Mouse (Mus musculus): ENCODE data around the gene Wnt11. TPM values are rescaled to one million over a fixed set of nuclear protein-coding genes. Genes with fewer than 3 reads are reported as not detected.

The Wnt11 gene
- polyA plus RNA-seq, 1 experiment from 2014 or later = 1.9 TPM

GRCm38 (mm10) chr7:98803181-98803580, 31.7 kb upstream of the Wnt11 start:
- no peaks in the 10 kb centered on the region for H3K36me3 ChIP-seq
- H3K4me3 ChIP-seq = no peak overlapping the region
- H3K27ac ChIP-seq = no peak overlapping the region
- 80% methylated on average over 9 of the region's 9 CpGs for WGBS
- DNase-seq (ENCODE audit: low spot score) = no peak
- no peaks in the 10 kb centered on the region for H3K9me3 ChIP-seq
- H3K4me1 ChIP-seq (replicated peaks) = peaks cover 46% of the 10 kb centered on the region
- H3K27me3 ChIP-seq (ENCODE audit: insufficient read depth, poor library complexity, severe bottlenecking) = no peaks in the 10 kb centered on the region

DNA sequence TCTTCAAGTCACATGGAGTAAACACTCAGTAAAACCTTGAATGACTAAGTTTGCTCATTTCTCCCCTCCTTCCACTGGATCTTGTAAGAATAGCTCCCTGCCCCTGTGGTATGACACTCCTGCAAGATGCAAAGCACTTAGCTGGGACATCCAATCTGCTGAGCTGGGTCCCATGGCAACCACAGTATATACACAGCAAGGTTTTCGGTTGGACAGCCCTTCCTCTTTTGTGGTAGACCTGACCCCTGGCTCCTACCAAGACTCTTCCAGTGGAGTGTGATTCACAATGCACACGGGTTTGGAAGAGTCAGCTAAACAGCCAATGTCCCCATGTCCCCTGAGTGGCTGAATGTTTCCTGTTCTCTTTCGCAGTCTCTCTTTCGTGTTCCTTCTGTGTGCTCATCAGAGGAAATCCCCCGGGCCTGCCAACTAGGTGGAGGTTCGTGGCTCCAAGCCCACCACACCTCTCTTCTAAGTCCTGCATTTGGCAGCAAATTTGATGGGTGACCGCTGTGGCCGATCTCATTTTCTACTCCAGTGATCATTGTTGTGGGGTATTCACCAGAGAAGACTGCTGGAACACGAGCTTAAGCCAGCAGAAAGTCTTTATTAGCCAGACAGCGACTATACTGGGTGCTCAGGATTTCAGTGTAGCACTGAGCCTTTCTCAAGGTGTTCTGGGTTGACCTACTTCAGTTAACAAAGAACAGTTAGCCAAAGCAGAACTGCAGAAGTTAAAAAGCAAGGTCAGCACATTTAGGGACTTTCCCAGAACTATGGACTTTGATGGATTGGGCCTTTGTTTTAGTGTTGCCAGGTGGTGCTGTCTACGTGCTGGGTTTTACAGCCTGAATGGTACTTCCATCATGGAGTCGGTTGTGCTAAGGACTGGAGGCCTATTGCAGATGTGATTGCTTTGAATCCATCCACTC, 29.8 kb upstream of the Wnt11 start:
- H3K9me3 ChIP-seq = no peaks in the 10 kb centered on the region
- H3K27ac ChIP-seq = peak overlapping the region; percentile 29; the same call in 1 of the 2 replicates
- H3K4me3 ChIP-seq = no peak overlapping the region
- no peaks in the 10 kb centered on the region for H3K27me3 ChIP-seq (ENCODE audit: insufficient read depth, poor library complexity, severe bottlenecking)
- 64% methylated on average over 12 of the region's 12 CpGs for WGBS
- DNase-seq (ENCODE audit: low spot score) = no peak
- no peaks in the 10 kb centered on the region for H3K36me3 ChIP-seq
- peaks cover 31% of the 10 kb centered on the region for H3K4me1 ChIP-seq (replicated peaks)

- no peaks in the 10 kb centered on the region for H3K9me3 ChIP-seq
- no peak overlapping the region for H3K27ac ChIP-seq
- no peak overlapping the region for H3K4me3 ChIP-seq
- H3K36me3 ChIP-seq = no peaks in the 10 kb centered on the region
- 88% methylated on average over 3 of the region's 3 CpGs for WGBS
- no peaks in the 10 kb centered on the region for H3K27me3 ChIP-seq (ENCODE audit: insufficient read depth, poor library complexity, severe bottlenecking)
- no peak for DNase-seq (ENCODE audit: low spot score)
- H3K4me1 ChIP-seq (replicated peaks) = peaks cover 28% of the 10 kb centered on the region
Observed at GRCm38 (mm10) chr7:98806961-98807360, 28.0 kb upstream of the Wnt11 start.

GRCm38 (mm10) chr7:98809372-98809771, 25.5 kb upstream of the Wnt11 start:
- Histone ChIP-seq H3K4me3 (no peak overlapping the region), H3K4me1 (replicated peaks) (peaks cover 27% of the 10 kb centered on the region), H3K36me3 (no peaks in the 10 kb centered on the region), H3K27me3 (ENCODE audit: insufficient read depth, poor library complexity, severe bottlenecking) (0 out of 2 replicates have a peak, but pooled peaks cover 3% of the 10 kb centered on the region), H3K9me3 (no peaks in the 10 kb centered on the region), H3K27ac (no peak overlapping the region)
- DNase-seq (ENCODE audit: low spot score) = no peak
- WGBS = 87% methylated on average over 6 of the region's 6 CpGs

DNA sequence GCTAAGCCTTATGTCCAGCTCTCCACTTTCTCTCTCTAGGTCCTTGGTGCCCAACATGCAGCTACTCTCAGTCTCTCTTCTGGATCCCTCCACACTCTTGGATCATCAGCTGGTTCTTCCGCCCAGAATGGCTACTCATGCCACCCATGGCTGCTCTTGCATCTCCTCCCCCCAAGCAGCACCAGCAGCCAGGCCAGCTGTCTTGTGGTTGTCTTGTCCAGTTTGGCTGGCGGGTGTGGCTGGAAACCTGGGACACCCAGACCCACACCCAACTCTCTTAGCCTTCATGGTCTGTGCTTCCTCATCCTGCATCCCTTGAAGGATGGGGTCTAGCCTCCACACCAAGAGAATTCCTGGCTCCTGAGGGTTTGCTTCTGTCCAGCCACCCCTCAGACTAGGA, 24.3 kb upstream of the Wnt11 start:
- Histone ChIP-seq H3K9me3 (no peaks in the 10 kb centered on the region), H3K4me1 (replicated peaks) (peaks cover 21% of the 10 kb centered on the region), H3K36me3 (no peaks in the 10 kb centered on the region), H3K27ac (no peak overlapping the region), H3K27me3 (ENCODE audit: insufficient read depth, poor library complexity, severe bottlenecking) (0 out of 2 replicates have a peak, but pooled peaks cover 3% of the 10 kb centered on the region), H3K4me3 (no peak overlapping the region)
- 86% methylated on average over 2 of the region's 2 CpGs for WGBS
- no peak for DNase-seq (ENCODE audit: low spot score)

DNA sequence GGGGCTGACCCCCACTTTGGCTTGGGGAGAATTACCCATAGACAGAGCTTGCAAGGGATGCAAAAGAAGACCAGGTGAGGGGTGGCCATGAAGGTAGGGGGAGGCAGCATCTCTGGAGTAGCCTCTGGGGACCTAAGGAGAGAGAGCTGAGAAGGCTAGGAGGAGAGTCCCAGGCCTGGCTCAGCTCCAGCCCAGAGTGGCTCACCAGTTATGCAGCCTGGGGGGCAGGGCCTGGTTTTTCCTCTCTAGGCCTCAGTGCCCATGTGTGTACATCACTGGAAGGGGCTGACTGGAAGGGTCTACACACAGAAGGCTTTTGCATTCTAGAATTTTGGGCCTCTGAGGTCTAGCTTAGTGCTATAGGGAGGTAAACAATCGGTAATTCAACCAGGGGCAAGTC, 14.4 kb upstream of the Wnt11 start:
- H3K4me1 ChIP-seq (replicated peaks) = peaks cover 55% of the 10 kb centered on the region
- WGBS = 95% methylated on average over 1 of the region's 1 CpGs
- H3K27me3 ChIP-seq (ENCODE audit: insufficient read depth, poor library complexity, severe bottlenecking) = peaks cover 32% of the 10 kb centered on the region
- no peaks in the 10 kb centered on the region for H3K36me3 ChIP-seq
- H3K27ac ChIP-seq = peak overlapping the region; percentile 26; the same call in 1 of the 2 replicates
- H3K4me3 ChIP-seq = no peak overlapping the region
- no peak for DNase-seq (ENCODE audit: low spot score)
- H3K9me3 ChIP-seq = no peaks in the 10 kb centered on the region

- Histone ChIP-seq H3K27me3 (ENCODE audit: insufficient read depth, poor library complexity, severe bottlenecking) (peaks cover 29% of the 10 kb centered on the region), H3K9me3 (no peaks in the 10 kb centered on the region), H3K36me3 (no peaks in the 10 kb centered on the region), H3K27ac (no peak overlapping the region), H3K4me1 (replicated peaks) (peaks cover 43% of the 10 kb centered on the region), H3K4me3 (no peak overlapping the region)
- 87% methylated on average over 6 of the region's 6 CpGs for WGBS
- DNase-seq (ENCODE audit: low spot score) = no peak
Observed at GRCm38 (mm10) chr7:98822881-98823280, 12.0 kb upstream of the Wnt11 start.

DNA sequence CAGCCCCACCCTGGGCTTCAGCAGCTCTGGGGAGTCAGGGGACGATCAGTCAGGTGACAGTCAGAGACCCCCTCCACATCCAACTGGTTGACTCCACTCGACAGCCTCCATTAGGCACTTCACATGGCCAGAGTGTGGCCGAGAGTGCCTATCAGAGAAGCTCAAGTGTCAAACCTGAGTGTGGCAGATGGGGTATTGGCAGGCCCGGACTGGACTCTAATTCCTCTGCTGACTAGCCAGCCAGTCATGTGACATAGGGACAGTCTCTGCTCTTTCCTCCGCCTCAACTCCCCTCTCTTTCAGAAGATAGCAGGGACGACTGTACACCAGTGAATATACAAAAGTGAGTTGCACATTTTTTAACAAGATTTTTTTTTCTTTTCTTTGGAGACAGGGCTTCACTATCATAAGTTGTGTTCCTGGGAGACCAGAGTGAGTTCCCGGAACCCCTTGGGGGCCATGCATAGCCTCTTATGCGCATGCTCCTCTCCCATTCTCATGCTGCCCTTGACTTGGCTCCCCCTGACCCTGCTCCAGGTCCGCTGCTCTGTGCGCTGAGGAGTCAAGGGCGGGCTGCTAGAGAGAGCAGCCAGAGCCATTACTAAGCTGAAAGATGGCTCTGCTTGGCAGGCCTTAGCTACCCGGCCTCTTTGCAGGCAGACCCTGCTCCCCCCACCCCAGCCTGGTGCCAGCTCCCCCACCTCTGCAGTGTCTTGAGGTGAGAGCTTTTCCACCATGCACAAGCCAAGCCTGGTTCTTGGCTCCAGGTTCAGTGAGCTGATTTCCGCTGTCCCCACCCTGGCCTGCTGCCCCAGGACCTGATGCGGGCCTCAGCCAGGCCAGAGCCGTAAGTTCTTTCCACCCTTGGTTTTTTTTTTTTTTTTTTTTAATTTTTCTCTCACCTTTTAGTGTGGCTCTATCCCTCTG, 10.8 kb upstream of the Wnt11 start:
- Histone ChIP-seq H3K27ac (0 out of 2 replicates have a peak overlapping the region, but pooled peaks have one; percentile 29), H3K36me3 (no peaks in the 10 kb centered on the region), H3K4me3 (no peak overlapping the region), H3K4me1 (replicated peaks) (peaks cover 43% of the 10 kb centered on the region), H3K9me3 (no peaks in the 10 kb centered on the region), H3K27me3 (ENCODE audit: insufficient read depth, poor library complexity, severe bottlenecking) (peaks cover 26% of the 10 kb centered on the region)
- WGBS = 70% methylated on average over 15 of the region's 15 CpGs
- DNase-seq (ENCODE audit: low spot score) = no peak

DNA sequence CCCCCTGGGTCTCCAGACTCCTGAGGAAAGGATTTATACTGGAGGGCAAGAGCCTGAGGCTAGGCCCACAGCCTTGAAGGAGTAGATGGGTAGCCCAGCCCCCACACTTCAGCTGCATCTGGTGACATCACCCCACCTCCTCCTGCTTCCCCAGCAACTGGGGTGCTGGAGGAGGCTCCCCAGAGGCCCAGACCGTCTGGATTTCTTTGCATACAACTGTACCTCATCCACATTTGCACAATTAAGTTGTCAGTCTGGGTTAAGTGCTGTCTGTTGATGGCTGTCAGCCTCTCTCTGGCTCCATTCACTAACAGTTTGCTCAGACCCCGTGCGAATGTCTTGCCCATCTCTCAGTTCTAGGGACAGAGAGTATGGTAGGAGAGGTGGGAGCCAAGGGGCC, 6.9 kb upstream of the Wnt11 start:
- Histone ChIP-seq H3K9me3 (no peaks in the 10 kb centered on the region), H3K36me3 (no peaks in the 10 kb centered on the region), H3K27me3 (ENCODE audit: insufficient read depth, poor library complexity, severe bottlenecking) (peaks cover 56% of the 10 kb centered on the region), H3K4me3 (no peak overlapping the region), H3K27ac (peak overlapping the region; percentile 29), H3K4me1 (replicated peaks) (peaks cover 46% of the 10 kb centered on the region)
- DNase-seq (ENCODE audit: low spot score) = no peak
- 63% methylated on average over 3 of the region's 3 CpGs for WGBS

GRCm38 (mm10) chr7:98828876-98829275, 6.0 kb upstream of the Wnt11 start:
- Histone ChIP-seq H3K36me3 (no peaks in the 10 kb centered on the region), H3K4me3 (no peak overlapping the region), H3K27me3 (ENCODE audit: insufficient read depth, poor library complexity, severe bottlenecking) (peaks cover 59% of the 10 kb centered on the region), H3K27ac (no peak overlapping the region), H3K9me3 (no peaks in the 10 kb centered on the region), H3K4me1 (replicated peaks) (peaks cover 46% of the 10 kb centered on the region)
- WGBS = 37% methylated on average over 7 of the region's 7 CpGs
- no peak for DNase-seq (ENCODE audit: low spot score)

DNA sequence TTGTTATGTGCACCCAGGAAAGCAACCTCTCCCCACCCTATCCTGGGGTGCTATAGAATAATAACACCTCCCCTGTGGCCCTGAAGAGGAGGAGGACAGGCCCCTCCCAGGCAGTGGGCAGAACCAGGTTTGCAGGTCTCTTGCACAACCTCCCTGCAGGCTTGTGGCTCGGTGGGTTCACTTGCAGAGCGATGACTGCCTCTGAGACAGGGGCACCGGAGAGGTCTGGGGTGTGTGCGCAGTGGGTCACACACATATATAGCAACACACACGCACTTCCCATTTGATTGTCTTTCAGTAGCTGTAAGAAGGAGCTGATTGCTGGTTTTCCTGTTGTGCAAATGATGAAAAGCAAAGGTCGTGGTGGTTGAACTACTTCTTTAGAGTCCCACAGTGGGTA, 3.6 kb upstream of the Wnt11 start:
- 44% methylated on average over 6 of the region's 6 CpGs for WGBS
- no peak for DNase-seq (ENCODE audit: low spot score)
- H3K4me1 ChIP-seq (replicated peaks) = peaks cover 60% of the 10 kb centered on the region
- H3K9me3 ChIP-seq = no peaks in the 10 kb centered on the region
- no peak overlapping the region for H3K27ac ChIP-seq
- peaks cover 78% of the 10 kb centered on the region for H3K27me3 ChIP-seq (ENCODE audit: insufficient read depth, poor library complexity, severe bottlenecking)
- H3K4me3 ChIP-seq = no peak overlapping the region
- H3K36me3 ChIP-seq = no peaks in the 10 kb centered on the region

DNA sequence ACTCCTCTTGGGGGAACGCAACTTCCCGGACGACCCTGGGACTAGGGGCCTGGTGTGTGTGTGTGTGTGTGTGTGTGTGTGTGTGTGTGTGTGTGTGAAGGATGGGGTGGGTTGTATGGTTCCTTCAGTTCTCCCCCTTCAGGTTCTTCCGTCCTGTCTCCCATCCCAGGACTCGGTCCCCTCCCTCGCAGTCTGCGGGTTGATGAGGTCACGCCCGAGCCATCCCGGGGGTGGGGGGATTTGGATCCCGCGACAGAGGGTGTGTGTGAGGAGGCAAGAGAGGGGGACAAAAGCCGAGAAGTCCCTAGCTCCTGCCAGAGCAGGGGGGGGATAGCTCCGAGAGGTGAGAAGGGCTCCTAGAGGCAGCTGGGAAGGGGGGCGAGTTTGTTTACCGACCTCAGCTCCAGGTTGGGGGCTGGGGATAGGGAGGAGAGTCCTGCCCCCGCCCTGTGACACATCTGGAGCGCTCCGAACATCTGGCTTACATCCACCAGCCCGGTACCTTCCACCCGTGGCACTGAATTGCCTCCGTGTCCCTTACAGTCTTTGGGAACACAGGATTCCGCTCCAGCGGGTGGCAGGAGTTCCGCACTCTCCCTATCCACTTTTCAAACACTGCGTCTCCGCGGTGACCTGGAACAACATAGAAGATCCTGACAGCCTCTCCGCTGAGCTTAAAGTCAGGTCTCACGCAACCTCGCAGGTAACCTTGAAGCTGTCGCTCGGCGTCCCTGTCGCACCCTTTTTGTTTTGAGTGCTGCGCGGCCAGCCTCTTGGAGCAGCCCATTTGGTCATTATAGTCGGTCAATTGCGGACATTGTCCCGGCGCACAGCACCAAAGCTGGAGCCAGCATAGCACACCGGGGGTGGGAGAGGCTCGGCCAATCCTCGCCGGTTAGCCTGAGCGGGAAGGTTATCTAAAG, 868 bp downstream of the Wnt11 start:
- H3K9me3 ChIP-seq = no peaks in the 10 kb centered on the region
- DNase-seq (ENCODE audit: low spot score) = peak; percentile 58
- peaks cover 99% of the 10 kb centered on the region for H3K27me3 ChIP-seq (ENCODE audit: insufficient read depth, poor library complexity, severe bottlenecking)
- H3K36me3 ChIP-seq = no peaks in the 10 kb centered on the region
- no peak overlapping the region; the same call in 1 of the 2 replicates for H3K27ac ChIP-seq
- WGBS = under 1% methylated on average over 46 of the region's 46 CpGs
- H3K4me1 ChIP-seq (replicated peaks) = peaks cover 78% of the 10 kb centered on the region
- peak overlapping the region; percentile 57 for H3K4me3 ChIP-seq
